Mouse (Mus musculus) kidney, embryonic 14.5 days (tissue): ENCODE measurements around the gene Ppm1d. TPM values are rescaled to one million over a fixed set of nuclear protein-coding genes. Genes with fewer than 3 reads are reported as not detected.

Experiments used
- ATAC-seq: fragments of 200-750 bp; cut with Nextera tagmentation; 2 replicates; pipeline ENCODE4 v1.8.0; 2017; ENCODE audit warnings: moderate number of reproducible peaks, mild to moderate bottlenecking, moderate TSS enrichment, moderate library complexity; ENCODE audit not compliant: low FRiP score, low TSS enrichment
- H3K27ac ChIP-seq: fragments of 300-500 bp; sonication (generic); 2 replicates; pipeline ENCODE4 v1.5.1; 2014; ENCODE audit warnings: low read depth, mild to moderate bottlenecking, low read length, moderate library complexity, mixed read lengths
- H3K27me3 ChIP-seq: fragments of 300-500 bp; sonication (generic); 2 replicates; pipeline ENCODE4 v1.6.1; 2014; ENCODE audit warnings: mild to moderate bottlenecking, low read length; ENCODE audit not compliant: control insufficient read depth, insufficient read depth
- H3K36me3 ChIP-seq: fragments of 300-500 bp; sonication (generic); 2 replicates; pipeline ENCODE4 v1.6.1; 2014; ENCODE audit warnings: low read length, mixed read lengths; ENCODE audit not compliant: control insufficient read depth, insufficient read depth
- H3K4me1 ChIP-seq: fragments of 300-500 bp; sonication (generic); 2 replicates; pipeline ENCODE4 v1.6.1; 2014; ENCODE audit warnings: low read length, mixed read lengths; ENCODE audit not compliant: control insufficient read depth, insufficient read depth
- H3K4me2 ChIP-seq: fragments of 300-500 bp; sonication (generic); replicated peaks from 2 replicates; pipeline ENCODE4 v1.6.1; 2014; ENCODE audit warnings: low read depth, mild to moderate bottlenecking, low read length
- H3K4me3 ChIP-seq: fragments of 300-500 bp; sonication (generic); 2 replicates; pipeline ENCODE4 v1.5.1; 2014; ENCODE audit warnings: mild to moderate bottlenecking, low read length
- H3K9ac ChIP-seq: fragments of 300-500 bp; sonication (generic); 2 replicates; pipeline ENCODE4 v1.6.1; 2014; ENCODE audit warnings: low read depth, mild to moderate bottlenecking, low read length, moderate library complexity
- H3K9me3 ChIP-seq: fragments of 300-500 bp; sonication (generic); 2 replicates; pipeline ENCODE4 v1.6.1; 2016; ENCODE audit warnings: low read length; ENCODE audit not compliant: control insufficient read depth
- WGBS: fragments of 180-500 bp; shearing (Covaris S2); extraction: QIAGEN DNeasy Blood & Tissue Kit; methylation state at CpG from one replicate; pipeline ENCODE4 v1.1.7; 2014; 5-methylcytosine and 5-hydroxymethylcytosine counted together
- polyA plus RNA-seq: library from polyadenylated mRNA; unstranded; fragments of >200 nt; fragmentation: Nextera tagmentation; extraction: Ambion mirVana; gene quantifications from 2 replicates; pipeline ENCODE4 v1.2.1, GENCODE M21; 2014

Ppm1d gene
- polyA plus RNA-seq, 1 experiment from 2014 or later: 22.1 TPM

DNA sequence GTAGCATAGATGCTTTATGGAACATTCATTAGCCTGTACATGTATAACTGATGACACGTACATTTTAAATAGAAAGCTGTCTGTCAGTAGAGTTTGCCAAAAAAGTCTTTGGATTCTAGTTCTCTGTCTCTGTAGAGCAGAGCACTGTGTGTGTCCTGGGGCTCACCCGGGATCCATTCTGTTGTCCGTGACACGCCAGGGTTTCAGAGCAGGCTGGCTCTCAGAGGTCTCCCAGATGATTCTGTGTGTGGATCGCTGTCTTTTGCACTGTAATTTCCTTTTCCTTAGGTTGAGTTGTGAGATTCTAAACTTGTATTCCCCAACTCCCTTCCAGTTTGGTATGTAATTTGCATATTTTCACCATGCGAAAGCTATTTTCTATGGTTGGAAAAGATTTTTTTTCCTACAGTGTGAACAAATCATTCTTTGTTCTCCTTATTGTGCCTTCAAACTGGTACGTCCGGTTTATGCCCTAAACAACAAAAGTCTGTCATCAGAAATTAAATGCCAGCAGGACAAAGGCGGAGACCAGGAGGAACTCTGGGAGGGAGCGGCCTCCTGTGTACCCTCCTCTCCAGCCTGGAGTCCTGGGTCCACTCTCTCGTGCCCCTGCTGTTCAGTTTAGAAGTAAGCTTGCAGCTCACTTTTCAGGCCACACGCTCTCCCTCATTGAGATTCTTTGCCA, 81.3 kb downstream of the Ppm1d start:
- WGBS: 65% methylated on average over 12 of the region's 12 CpGs
- Histone ChIP-seq H3K4me2 (no peak overlapping the region), H3K27me3 (no peaks in the 10 kb centered on the region), H3K36me3 (no peaks in the 10 kb centered on the region), H3K4me1 (no peaks in the 10 kb centered on the region), H3K9ac (0 out of 2 replicates have a peak overlapping the region, but pooled peaks have one; percentile 28), H3K27ac (peak overlapping the region; percentile 48; the same call in 1 of the 2 replicates), H3K4me3 (no peak overlapping the region), H3K9me3 (no peaks in the 10 kb centered on the region)
- no peak for ATAC-seq

DNA sequence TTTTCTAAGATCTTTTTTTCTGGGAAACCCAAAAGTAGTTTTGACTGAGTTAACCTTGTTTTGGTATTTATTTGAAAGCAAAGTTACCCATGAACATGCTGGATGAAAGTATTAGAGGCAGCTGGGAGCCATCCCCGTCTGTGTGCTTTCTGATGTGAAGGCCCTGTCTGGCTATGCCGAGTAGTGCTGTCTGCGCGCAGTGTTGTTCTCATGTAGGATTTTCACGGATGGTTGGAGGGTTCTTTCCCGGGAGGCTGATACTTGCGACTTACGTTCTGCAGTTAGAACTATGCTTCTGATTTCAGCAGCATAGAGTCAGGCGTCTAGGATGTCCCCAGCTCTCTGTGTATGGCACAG, 81.8 kb downstream of the Ppm1d start:
- H3K27me3 ChIP-seq: no peaks in the 10 kb centered on the region
- WGBS: 48% methylated on average over 9 of the region's 9 CpGs
- peak overlapping the region; percentile 28; the same call in 1 of the 2 replicates for H3K9ac ChIP-seq
- no peak overlapping the region for H3K4me2 ChIP-seq
- H3K9me3 ChIP-seq: no peaks in the 10 kb centered on the region
- no peak for ATAC-seq
- peak overlapping the region; percentile 48; the same call in 1 of the 2 replicates for H3K27ac ChIP-seq
- no peaks in the 10 kb centered on the region for H3K36me3 ChIP-seq
- H3K4me3 ChIP-seq: no peak overlapping the region
- H3K4me1 ChIP-seq: no peaks in the 10 kb centered on the region

DNA sequence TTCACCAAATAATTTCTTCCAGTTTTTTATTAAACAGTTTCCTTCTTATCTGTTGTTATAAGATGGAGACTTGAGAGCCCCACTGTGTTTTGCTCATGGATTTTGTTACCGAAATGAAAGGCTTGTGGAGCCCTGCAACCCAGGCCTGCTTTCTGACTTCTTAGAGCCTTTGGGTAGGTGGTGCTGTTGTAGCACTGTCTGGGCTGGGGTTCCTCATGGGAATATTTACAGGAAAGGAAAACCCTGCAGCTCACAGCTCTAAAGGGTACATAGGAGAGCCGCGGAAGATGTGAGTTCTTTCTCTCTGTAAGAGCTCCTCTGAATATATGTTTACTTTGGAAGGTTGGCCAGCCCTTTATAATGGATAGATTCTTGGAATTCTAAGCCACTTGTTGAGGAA, 82.9 kb downstream of the Ppm1d start:
- WGBS: 60% methylated on average over 3 of the region's 3 CpGs
- H3K36me3 ChIP-seq: no peaks in the 10 kb centered on the region
- no peak overlapping the region for H3K27ac ChIP-seq
- no peak overlapping the region for H3K4me2 ChIP-seq
- H3K4me3 ChIP-seq: no peak overlapping the region
- H3K27me3 ChIP-seq: no peaks in the 10 kb centered on the region
- ATAC-seq: no peak
- no peaks in the 10 kb centered on the region for H3K9me3 ChIP-seq
- H3K9ac ChIP-seq: no peak overlapping the region
- no peaks in the 10 kb centered on the region for H3K4me1 ChIP-seq

DNA sequence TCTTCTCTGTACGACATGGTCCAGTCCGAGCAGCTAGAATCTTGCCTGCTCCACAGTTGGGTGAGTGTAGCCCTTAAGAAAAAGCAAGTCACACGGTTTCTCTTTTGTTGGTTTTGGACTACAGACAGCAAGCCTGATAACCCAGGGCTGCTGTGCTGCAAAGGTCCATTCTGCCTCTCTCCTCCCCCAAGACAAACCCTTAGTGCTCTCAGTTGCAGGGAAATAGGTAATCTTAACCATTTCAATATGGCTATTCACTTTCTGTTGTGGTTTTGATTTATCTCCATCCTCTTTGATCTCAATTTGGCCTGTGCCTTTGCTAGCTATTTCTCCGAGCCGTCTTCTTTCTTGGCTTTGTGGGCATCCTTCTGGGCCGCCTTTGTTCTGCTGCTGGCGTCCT, 84.3 kb downstream of the Ppm1d start:
- no peaks in the 10 kb centered on the region for H3K9me3 ChIP-seq
- 57% methylated on average over 7 of the region's 7 CpGs for WGBS
- no peak overlapping the region for H3K27ac ChIP-seq
- ATAC-seq: no peak
- no peak overlapping the region for H3K4me2 ChIP-seq
- no peaks in the 10 kb centered on the region for H3K27me3 ChIP-seq
- H3K4me3 ChIP-seq: no peak overlapping the region
- no peaks in the 10 kb centered on the region for H3K4me1 ChIP-seq
- no peaks in the 10 kb centered on the region for H3K36me3 ChIP-seq
- no peak overlapping the region for H3K9ac ChIP-seq

Other genes with a start within 250 kb of the Ppm1d start
- 6.4 and 7.1 TPM in 2 replicates for gene Usp32, start 171.1 kb upstream of the Ppm1d start, polyA plus RNA-seq
- not detected in 2 replicates for gene 1700125H20Rik, start 140.8 kb upstream of the Ppm1d start, polyA plus RNA-seq
- 44.2 and 64.6 TPM in 2 replicates for gene Appbp2, start 76.1 kb upstream of the Ppm1d start, polyA plus RNA-seq
- gene Bcas3, start 41.9 kb downstream of the Ppm1d start, polyA plus RNA-seq: 22.7 and 30.6 TPM in 2 replicates